Mouse (Mus musculus) cerebellum, adult 11 months (tissue): Measurements from ENCODE around the gene Col4a3bp.

ENCODE experiments used
- DNase-seq: peaks from one replicate; pipeline ENCODE4 v3.0.0; 2022

The Col4a3bp gene

GRCm38 (mm10) chr13:96542081-96542889, at the start of gene Col4a3bp, which contains the start of gene Polk:
Gene Col4a3bp, plus strand, starts transcription at chr13:96542618.
Gene Polk, minus strand, starts transcription at chr13:96542579.
- DNase-seq = peak; percentile 94

GRCm38 (mm10) chr13:96496630-96497029, 45.8 kb upstream of the Col4a3bp start:
- DNase-seq = no peak

GRCm38 (mm10) chr13:96499891-96500290, 42.5 kb upstream of the Col4a3bp start:
- DNase-seq = no peak

DNA sequence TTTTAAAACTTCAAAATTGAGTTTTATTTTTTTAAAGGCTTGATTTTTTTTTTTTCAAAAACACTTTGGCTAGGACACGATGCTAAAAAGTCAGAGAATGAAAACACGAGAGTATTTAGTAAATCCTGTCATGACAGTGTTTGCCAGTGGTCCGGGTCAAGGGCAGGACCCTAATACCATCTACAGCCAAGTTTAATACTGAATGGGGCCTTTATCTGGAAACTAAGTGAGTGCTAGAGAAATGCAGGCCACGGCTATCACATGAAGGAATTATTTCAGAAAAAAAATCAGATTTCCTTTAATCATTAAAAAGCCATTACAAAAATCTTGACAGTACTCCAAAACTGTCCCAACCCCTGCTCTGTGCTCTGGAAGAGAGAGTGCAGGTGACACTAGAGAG, 36.8 kb upstream of the Col4a3bp start:
- no peak for DNase-seq

DNA sequence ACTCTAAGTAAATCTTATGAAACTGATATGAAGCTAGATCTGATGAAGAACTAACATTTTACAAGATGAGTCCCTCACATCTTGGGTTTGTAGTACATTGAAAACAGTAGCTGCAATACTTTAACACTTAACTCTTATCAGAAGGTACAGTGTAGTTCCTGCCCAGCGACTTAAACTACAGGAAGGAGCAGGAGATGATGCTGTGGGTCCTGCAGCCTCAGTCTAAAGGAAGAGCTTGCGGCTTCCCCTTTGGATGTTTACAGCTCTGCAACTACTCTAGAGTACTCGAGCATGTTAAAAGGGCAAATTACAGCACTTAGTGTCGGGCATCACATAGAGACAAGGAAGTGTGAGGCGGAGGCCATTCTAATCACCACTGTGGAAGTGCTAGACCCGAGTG, 36.1 kb upstream of the Col4a3bp start:
- DNase-seq = no peak

GRCm38 (mm10) chr13:96507541-96507940, 34.9 kb upstream of the Col4a3bp start:
- no peak for DNase-seq

- no peak for DNase-seq
Observed at GRCm38 (mm10) chr13:96510635-96511034, 31.8 kb upstream of the Col4a3bp start.

- no peak for DNase-seq
Observed at GRCm38 (mm10) chr13:96511262-96511661, 31.2 kb upstream of the Col4a3bp start.

DNA sequence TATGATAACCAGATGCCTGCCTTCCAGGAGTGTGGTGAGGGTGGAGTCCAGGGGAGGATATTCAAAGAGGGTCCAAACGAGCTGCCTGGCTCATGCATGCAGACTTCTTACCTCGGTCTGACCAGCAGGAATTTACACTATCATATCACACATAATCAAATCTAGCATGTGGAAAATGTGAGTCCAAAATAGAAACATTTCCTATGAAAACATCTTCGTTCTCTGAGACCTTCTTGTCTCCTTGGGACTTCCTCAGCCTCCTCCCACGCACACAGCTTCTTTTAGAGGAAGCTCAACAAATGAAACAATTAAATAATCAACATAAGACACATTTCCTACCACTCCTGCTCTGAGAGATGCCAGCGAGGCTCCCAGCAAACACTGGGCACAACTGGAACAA, 30.5 kb upstream of the Col4a3bp start:
- DNase-seq = no peak

DNA sequence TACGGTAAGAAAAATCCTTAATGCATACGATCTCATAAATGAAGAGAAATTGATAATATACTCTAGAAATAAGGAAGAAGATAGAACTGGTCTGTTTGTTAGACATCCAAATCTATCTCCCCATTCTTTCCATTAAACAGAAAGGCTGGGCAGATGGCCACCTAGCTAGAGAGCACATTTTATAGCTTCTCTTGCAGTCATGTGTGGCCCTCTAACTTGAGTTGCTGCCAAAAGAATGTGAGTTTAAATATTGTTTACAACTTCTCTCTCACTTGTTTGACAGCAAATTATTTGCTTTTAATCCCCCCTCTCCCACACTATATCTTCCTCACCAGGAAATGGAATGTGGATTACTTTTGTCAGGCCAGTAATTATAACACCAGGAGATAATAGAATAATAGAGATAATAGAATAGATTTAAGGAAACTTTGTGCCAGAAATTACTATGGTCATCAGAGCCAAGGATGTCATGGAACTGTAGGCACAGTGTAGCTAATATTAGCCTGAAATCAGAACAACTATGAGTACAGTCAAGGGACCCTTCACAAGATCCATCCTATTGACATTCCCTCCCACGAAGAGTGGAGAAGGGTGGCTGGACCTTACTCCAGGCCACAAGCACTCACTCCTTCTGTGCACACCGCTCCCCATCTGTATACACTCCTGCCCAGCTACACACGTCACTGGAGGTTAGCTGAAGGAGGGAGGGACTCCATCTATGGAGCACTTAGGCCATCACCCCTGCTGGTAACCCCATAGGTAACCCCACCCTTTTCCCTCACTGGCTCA, 28.1 kb upstream of the Col4a3bp start:
- no peak for DNase-seq

DNA sequence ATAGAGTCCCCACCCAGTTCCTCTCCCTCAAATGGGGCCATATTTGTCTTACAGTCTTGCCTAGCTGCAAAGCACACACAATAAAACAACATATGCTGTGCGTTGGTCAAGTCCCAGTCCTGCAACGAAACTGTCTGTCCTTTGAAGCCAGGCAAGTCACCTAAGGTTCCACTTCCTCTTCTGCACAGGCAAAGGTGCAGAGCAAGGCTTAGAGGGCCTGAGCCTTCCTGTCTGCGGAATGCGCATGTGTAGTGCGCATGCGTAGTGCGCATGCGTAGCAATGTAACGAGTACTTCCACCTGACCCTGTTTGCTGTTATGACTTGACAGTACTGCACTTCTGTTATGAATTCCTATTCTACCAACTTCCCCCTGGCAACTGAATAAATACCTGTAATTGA, 26.2 kb upstream of the Col4a3bp start:
- no peak for DNase-seq

DNA sequence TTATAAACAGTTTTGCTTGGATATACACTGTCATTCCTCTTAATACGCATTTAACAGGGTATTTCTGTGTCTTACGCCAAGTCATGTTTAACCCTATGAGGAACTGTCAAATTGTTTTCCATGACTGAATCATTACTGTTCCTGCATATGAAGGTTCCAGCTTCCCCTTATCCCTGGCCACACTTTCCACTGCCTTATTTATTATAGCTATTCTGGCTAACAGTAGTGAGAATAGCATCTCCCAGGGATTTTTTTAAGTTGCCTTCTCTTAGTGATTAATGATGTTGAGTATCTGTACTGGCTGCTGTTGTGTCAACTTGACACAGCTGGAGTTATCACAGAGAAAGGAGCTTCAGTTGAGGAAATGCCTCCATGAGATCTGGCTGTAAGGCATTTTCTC, 25.1 kb upstream of the Col4a3bp start:
- DNase-seq = no peak

GRCm38 (mm10) chr13:96521294-96521693, 21.1 kb upstream of the Col4a3bp start:
- no peak for DNase-seq

GRCm38 (mm10) chr13:96527022-96527421, 15.4 kb upstream of the Col4a3bp start:
- DNase-seq = no peak

GRCm38 (mm10) chr13:96527856-96528255, 14.6 kb upstream of the Col4a3bp start:
- no peak for DNase-seq

DNA sequence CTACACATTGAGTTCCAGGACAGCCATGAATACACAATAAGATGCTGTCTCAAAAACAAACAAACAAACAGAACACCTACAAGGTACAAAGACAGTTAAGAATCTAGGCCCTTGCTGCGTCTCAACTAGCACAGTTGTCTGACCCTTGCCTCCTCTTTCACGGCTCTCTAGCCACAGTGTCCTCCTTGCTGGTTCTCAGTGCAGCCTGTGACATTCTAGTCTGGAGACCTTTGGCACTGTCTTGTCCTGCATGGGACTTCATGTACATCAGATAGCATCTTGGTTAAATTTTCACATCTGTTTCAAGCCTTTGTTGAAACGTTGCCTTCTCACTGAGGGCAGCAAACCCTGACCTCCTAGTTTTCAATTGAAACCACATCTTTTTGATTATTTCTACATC, 13.6 kb upstream of the Col4a3bp start:
- DNase-seq = no peak

DNA sequence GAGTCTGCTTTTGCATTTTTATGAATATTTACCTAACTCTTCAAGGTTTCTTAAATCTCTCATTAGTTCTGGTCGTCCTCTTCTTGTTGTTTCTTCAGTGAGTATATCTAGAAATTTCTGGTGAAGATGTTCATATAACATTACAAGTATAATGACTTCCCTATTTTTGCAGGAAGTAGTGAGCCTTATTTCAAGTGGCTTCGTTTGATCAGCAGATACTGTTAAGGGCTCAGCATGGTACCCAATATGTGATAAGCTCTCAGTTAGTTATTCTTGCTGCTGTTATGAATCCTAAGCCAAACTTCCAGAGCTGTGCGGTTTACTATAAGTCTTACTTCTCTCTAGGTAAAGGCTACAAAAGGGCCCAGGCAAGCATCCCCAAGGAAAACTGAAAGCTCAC, 12.9 kb upstream of the Col4a3bp start:
- no peak for DNase-seq

- DNase-seq = no peak
Observed at GRCm38 (mm10) chr13:96530064-96530463, 12.4 kb upstream of the Col4a3bp start.

- DNase-seq = no peak
Observed at GRCm38 (mm10) chr13:96532176-96532575, 10.2 kb upstream of the Col4a3bp start.

DNA sequence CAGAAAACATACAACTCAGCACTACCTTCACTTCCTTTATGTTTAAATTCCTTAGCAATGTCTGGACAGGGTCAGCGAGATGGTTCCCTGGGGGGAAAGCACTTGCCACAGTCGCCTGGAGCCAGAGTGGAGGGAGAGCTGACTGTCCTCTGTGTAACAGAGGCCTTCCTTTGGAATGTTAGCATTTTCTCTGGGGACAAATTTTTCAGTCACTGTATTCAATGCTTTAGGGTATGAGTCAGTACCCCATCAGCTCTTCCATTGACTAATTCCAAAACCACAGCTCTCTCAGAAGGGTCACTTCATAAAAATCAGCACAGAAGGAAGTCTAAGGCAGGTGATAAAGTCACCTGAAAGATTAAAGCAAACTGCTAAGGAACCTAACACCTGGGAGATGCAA, 8.7 kb upstream of the Col4a3bp start:
- DNase-seq = no peak

GRCm38 (mm10) chr13:96536821-96537572, 5.4 kb upstream of the Col4a3bp start:
- no peak for DNase-seq

DNA sequence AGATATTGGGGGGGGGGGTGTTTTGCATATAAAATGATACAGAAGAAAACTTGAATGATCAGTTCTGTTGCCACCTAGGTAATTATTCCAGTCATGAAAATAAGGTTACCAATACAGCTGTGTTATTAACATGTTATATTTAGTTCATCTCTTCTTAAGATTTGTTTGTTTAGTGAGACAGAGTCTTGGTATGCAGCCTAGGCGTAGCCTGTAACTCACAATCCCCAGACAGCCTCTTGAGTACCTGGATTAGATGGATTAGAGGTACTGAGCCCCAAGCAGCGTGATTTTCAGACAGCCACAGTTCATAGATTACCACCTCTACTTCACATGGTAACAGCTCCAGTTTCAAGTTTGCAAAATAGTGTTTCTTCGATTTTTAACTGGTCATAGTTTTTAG, 4.3 kb upstream of the Col4a3bp start:
- no peak for DNase-seq

DNA sequence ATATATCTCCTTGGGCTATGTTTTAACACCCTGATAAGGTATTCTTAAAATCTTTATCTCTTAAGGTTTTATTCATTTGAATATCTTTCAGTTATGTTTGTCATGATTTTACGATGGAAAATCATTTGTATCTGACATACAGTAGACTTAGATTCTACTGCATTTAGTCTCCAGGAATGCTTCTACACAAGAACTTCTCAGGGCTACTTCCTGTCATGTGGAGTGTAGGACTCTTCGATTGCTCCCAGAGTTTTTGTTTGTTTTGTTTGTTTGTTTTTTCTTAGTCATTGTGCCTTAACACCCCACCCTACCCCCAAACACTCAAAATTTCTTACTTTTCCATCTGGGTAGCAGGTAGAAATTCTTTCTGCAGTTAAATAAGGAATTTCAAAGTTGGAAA, 1.0 kb upstream of the Col4a3bp start:
- DNase-seq = no peak
